Mouse (Mus musculus) stomach, embryonic 14.5 days (tissue): ENCODE data around the gene 3110082I17Rik. TPM values are rescaled to one million over a fixed set of nuclear protein-coding genes. Genes with fewer than 3 reads are reported as not detected.
"Not testable (repeated sequence)": the region's sequence is repeated elsewhere in the genome, so short reads cannot be mapped to it uniquely, and the experiment has no call there.

Source experiments
- ATAC-seq: fragments of 200-750 bp; cut with Nextera tagmentation; 2 replicates; pipeline ENCODE4 v1.8.0; 2017; ENCODE audit warnings: low read depth, moderate TSS enrichment; ENCODE audit not compliant: insufficient number of reproducible peaks, insufficient read depth, low FRiP score
- H3K27ac ChIP-seq: fragments of 300-500 bp; sonication (generic); 2 replicates; pipeline ENCODE4 v1.5.1; 2014; ENCODE audit warnings: mild to moderate bottlenecking, low read length, moderate library complexity, mixed read lengths
- H3K27me3 ChIP-seq: fragments of 300-500 bp; sonication (generic); 2 replicates; pipeline ENCODE4 v1.6.1; 2014; ENCODE audit warnings: low read length, control low read depth, mixed read lengths; ENCODE audit not compliant: control insufficient read depth, insufficient read depth
- H3K36me3 ChIP-seq: fragments of 300-500 bp; sonication (generic); 2 replicates; pipeline ENCODE4 v1.6.1; 2014; ENCODE audit warnings: mild to moderate bottlenecking, control low read depth, low read length, moderate library complexity, mixed read lengths; ENCODE audit not compliant: control insufficient read depth, insufficient read depth
- H3K4me1 ChIP-seq: fragments of 300-500 bp; sonication (generic); 2 replicates; pipeline ENCODE4 v1.6.1; 2014; ENCODE audit warnings: low read length, control low read depth, mixed read lengths; ENCODE audit not compliant: control insufficient read depth, insufficient read depth
- H3K4me2 ChIP-seq: fragments of 300-500 bp; sonication (generic); replicated peaks from 2 replicates; pipeline ENCODE4 v1.6.1; 2014; ENCODE audit warnings: low read depth, low read length, control low read depth
- H3K4me3 ChIP-seq: fragments of 300-500 bp; sonication (generic); 2 replicates; pipeline ENCODE4 v1.5.1; 2014; ENCODE audit warnings: low read depth, low read length, control low read depth
- H3K9ac ChIP-seq: fragments of 300-500 bp; sonication (generic); replicated peaks from 2 replicates; pipeline ENCODE4 v1.6.1; 2014; ENCODE audit warnings: low read depth, mild to moderate bottlenecking, control low read depth, low read length, moderate library complexity, mixed read lengths
- H3K9me3 ChIP-seq: fragments of 300-500 bp; sonication (generic); 2 replicates; pipeline ENCODE4 v1.6.1; 2016; ENCODE audit warnings: low read depth, low read length, control low read depth; ENCODE audit not compliant: control insufficient read depth
- WGBS: fragments of 180-500 bp; shearing (Covaris S2); extraction: QIAGEN DNeasy Blood & Tissue Kit; methylation state at CpG from one replicate; pipeline ENCODE4 v1.1.7; 2014; 5-methylcytosine and 5-hydroxymethylcytosine counted together
- polyA plus RNA-seq: library from polyadenylated mRNA; unstranded; fragments of >200 nt; fragmentation: Nextera tagmentation; extraction: Ambion mirVana; gene quantifications from 2 replicates; pipeline ENCODE4 v1.2.1, GENCODE M21; 2014

The 3110082I17Rik gene
- polyA plus RNA-seq, 1 experiment from 2014 or later: 37.7 TPM

DNA sequence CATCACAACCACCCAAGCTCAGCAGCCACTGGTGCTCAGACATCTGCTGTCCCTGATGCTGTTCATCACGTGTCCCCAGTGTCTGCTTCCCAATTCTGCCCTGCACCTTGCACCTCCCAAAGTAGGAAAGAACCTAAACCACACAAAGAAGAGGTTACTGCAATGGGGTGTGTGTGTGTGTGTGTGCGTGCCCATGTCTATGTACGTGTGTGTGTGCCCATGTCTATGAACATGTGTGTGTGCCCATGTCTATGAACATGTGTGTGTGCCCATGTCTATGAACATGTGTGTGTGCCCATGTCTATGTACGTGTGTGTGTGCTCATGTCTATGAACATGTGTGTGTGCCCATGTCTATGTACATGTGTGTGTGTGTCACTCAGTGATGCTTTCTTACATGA, 64.8 kb downstream of the 3110082I17Rik start:
- H3K27ac ChIP-seq: no peak overlapping the region
- no peaks in the 10 kb centered on the region for H3K9me3 ChIP-seq
- no peaks in the 10 kb centered on the region for H3K36me3 ChIP-seq
- ATAC-seq: no peak
- H3K4me2 ChIP-seq: no peak overlapping the region
- H3K4me1 ChIP-seq: no peaks in the 10 kb centered on the region
- 92% methylated on average over 4 of the region's 4 CpGs for WGBS
- H3K4me3 ChIP-seq: no peak overlapping the region
- H3K9ac ChIP-seq: no peak overlapping the region
- no peaks in the 10 kb centered on the region for H3K27me3 ChIP-seq

DNA sequence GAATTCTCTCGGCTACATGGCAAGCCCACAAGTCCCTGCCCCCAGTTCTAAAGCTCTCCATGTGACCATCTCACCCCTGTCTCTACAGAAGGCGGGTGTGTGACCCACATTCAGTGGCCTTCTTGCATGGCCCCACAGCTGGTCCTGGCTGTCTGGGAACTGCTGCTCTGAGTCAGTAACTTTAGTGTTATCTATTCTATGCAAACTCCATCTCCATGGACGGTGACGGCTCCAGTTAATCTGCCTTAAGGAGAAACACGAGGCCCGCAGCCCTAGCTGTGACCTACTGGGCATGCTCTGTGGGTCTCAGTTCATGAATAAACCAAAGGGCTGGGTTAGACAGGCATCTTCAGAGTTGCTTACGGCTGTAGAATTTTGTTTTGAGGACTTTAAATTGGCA, 65.9 kb downstream of the 3110082I17Rik start:
- Histone ChIP-seq H3K9me3 (no peaks in the 10 kb centered on the region), H3K4me3 (no peak overlapping the region), H3K27me3 (no peaks in the 10 kb centered on the region), H3K4me1 (peaks cover 8% of the 10 kb centered on the region), H3K36me3 (no peaks in the 10 kb centered on the region), H3K27ac (no peak overlapping the region), H3K4me2 (no peak overlapping the region), H3K9ac (no peak overlapping the region)
- 62% methylated on average over 7 of the region's 7 CpGs for WGBS
- ATAC-seq: no peak

DNA sequence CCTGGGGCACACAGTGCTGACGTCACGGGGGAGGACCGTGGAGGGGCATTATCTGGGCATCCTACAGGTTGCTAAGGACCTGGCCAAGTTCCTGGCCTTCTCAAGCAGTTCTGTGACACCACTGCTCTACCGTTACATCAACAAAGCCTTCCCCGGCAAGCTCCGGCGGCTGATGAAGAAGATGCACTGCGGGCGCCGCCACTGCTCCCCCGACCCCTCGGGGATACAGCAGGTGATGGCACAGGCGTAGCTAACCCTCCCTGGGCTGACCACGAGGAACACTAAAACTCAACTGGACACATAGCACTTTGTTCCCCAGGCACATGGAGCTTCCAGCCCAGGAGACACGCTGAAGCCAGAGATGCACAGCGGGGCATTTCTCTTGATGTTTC, 67.1 kb downstream of the 3110082I17Rik start:
- WGBS: 90% methylated on average over 16 of the region's 16 CpGs
- H3K9ac ChIP-seq: no peak overlapping the region
- H3K27ac ChIP-seq: no peak overlapping the region
- no peaks in the 10 kb centered on the region for H3K9me3 ChIP-seq
- no peaks in the 10 kb centered on the region for H3K27me3 ChIP-seq
- peaks cover 18% of the 10 kb centered on the region for H3K4me1 ChIP-seq
- no peak for ATAC-seq
- H3K4me3 ChIP-seq: no peak overlapping the region
- no peaks in the 10 kb centered on the region for H3K36me3 ChIP-seq
- no peak overlapping the region for H3K4me2 ChIP-seq

DNA sequence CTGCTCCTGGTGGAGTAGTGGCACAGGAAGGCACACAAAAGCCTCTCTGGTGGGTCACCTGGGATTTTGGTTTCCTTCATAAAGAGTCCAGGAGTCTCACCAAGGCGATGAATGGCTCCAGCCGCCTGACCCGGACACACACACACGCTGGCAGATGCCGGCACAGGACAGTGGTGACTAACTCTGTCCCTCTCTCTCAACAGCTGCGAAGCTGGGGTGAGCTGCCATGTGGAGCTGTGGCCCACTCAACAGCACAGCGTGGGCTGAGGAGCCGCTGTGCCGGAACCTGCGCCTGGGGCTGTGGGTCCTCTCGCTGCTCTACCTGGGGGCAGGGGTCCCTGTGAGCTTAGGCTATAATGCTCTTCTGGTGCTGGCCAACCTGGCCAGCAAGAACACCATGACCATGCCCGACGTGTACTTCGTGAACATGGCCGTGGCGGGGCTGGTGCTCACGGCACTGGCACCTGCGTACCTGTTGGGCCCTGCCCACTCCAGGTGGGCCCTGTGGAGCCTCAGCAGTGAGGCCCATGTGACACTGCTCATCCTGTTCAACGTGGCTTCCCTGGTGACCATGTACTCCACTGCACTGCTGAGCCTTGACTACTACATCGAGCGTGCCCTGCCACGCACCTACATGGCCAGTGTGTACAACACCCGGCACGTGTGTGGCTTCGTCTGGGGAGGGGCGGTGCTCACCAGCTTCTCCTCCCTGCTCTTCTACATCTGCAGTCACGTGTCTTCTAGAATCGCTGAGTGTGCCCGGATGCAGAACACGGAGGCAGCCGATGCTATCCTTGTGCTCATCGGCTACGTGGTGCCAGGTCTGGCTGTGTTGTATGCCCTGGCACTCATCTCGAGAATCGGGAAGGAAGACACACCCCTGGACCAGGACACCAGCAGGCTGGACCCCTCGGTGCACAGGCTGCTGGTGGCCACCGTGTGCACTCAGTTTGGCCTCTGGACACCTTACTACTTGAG, 67.8 kb downstream of the 3110082I17Rik start:
- H3K27me3 ChIP-seq: no peaks in the 10 kb centered on the region
- WGBS: 92% methylated on average over 37 of the region's 37 CpGs
- no peaks in the 10 kb centered on the region for H3K36me3 ChIP-seq
- ATAC-seq: no peak
- no peak overlapping the region for H3K9ac ChIP-seq
- peaks cover 19% of the 10 kb centered on the region for H3K4me1 ChIP-seq
- H3K4me3 ChIP-seq: no peak overlapping the region
- no peak overlapping the region for H3K27ac ChIP-seq
- no peak overlapping the region for H3K4me2 ChIP-seq
- H3K9me3 ChIP-seq: no peaks in the 10 kb centered on the region

DNA sequence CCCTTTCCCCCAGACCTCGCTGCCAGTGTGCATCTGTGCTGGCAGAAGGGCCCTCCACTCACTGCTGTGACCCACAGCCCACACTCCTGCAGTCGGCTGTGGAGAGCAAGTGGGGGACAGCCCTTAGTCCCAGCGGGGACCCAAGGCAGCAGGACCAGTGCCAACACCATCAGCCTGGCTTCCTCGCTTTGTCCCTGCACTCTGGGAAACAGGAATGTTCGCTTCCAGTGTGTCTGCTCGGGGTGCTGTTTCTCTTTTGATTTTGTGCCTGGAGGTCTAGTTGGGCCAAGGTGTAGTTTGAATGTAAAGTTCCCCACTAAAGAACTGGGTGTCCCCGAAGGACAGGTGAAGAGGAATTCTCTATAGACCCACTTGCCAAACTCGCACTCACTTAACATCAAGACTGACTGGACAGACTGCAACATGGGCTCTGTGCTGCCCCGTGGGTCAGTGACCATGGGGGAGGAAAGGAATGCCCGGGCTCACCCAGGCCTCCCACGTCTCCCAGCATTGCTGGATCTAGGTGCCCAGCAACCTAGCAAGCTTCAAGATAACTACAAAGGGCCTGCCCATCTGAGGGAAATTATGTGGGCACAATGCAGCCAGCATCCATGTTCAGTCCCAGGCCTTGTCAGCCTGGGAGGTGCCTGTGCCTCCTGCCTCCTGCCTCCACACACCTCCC, 68.9 kb downstream of the 3110082I17Rik start:
- H3K4me3 ChIP-seq: no peak overlapping the region
- H3K4me1 ChIP-seq: peaks cover 19% of the 10 kb centered on the region
- 82% methylated on average over 11 of the region's 11 CpGs for WGBS
- no peak overlapping the region for H3K4me2 ChIP-seq
- H3K9me3 ChIP-seq: no peaks in the 10 kb centered on the region
- no peak overlapping the region for H3K9ac ChIP-seq
- no peak for ATAC-seq
- no peak overlapping the region for H3K27ac ChIP-seq
- H3K36me3 ChIP-seq: no peaks in the 10 kb centered on the region
- no peaks in the 10 kb centered on the region for H3K27me3 ChIP-seq

DNA sequence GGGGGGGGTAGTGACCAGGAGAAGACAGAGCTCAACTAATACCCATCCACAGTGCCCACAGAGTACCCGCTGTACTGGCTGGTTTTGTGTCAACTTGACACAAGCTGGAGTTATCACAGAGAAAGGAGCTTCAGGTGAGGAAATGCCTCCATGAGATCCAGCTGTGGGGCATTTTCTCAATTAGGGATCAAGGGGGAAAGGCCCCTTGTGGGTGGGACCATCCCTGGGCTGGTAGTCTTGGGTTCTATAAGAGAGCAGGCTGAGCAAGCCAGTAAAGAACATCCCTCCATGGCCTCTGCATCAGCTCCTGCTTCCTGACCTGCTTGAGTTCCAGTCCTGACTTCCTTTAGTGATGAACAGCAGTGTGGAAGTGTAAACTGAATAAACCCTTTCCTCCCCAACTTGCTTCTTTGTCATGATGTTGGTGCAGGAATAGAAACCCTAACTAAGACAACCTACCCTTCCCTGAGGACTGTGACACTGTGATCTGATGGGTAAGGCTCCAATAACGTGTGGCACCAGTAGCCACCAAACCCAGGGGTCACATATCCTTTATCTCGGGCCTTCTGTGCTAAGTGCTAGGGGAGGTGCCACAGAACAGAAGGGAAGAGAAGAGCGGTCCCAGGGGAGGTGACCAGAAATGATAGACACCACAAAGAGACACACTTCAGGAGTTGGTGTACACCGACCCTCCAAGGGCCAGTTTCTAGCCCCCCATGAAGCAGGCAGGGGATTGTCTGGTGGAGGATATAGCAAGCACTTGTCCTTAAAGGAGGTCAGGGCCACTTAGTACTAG, 69.8 kb downstream of the 3110082I17Rik start:
- ATAC-seq, H3K9me3 ChIP-seq, H3K4me2 ChIP-seq, H3K9ac ChIP-seq, H3K36me3 ChIP-seq, H3K4me3 ChIP-seq, H3K27ac ChIP-seq, H3K27me3 ChIP-seq: not testable (repeated sequence)
- H3K4me1 ChIP-seq: peaks cover 19% of the 10 kb centered on the region
- WGBS: 72% methylated on average over 5 of the region's 5 CpGs

DNA sequence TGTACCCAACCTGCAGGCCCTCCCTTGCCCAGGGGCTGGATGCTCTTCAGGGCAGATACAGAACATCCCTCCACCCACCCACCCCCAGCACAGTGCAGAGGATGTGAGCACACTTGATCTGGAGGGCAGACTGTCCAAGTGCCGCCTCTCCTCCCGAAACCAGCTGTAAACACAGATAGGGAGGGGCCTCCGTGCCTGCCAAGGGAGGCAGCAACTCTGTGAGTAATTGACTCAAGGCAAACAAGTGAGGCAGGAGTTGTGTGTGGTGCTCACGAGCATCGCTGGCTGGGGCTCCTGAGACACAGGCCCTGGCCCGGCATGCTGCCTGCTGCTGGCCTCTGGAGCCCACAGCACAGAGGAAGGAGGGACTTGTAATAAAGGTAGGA, 70.7 kb downstream of the 3110082I17Rik start:
- Histone ChIP-seq H3K36me3 (no peaks in the 10 kb centered on the region), H3K4me2 (no peak overlapping the region), H3K9me3 (no peaks in the 10 kb centered on the region), H3K27me3 (no peaks in the 10 kb centered on the region), H3K27ac (peak overlapping the region; percentile 23), H3K4me1 (peaks cover 21% of the 10 kb centered on the region), H3K4me3 (no peak overlapping the region), H3K9ac (no peak overlapping the region)
- ATAC-seq: peak; percentile 83
- WGBS: 3% methylated on average over 6 of the region's 6 CpGs
